Mouse (Mus musculus) kidney, embryonic 15.5 days (tissue): ENCODE measurements around the gene Ginm1. TPM values are rescaled to one million over a fixed set of nuclear protein-coding genes. Genes with fewer than 3 reads are reported as not detected.

Experiments used
- ATAC-seq: fragments of 200-750 bp; cut with Nextera tagmentation; replicated peaks from 2 replicates; pipeline ENCODE4 v1.8.0; 2017; ENCODE audit warnings: moderate TSS enrichment; ENCODE audit not compliant: low FRiP score
- H3K27ac ChIP-seq: fragments of 300-500 bp; sonication (generic); 2 replicates; pipeline ENCODE4 v1.5.1; 2015; ENCODE audit warnings: mild to moderate bottlenecking, inconsistent platforms
- H3K27me3 ChIP-seq: fragments of 300-500 bp; sonication (generic); 2 replicates; pipeline ENCODE4 v1.6.1; 2015; ENCODE audit warnings: inconsistent platforms
- H3K36me3 ChIP-seq: fragments of 300-500 bp; sonication (generic); 2 replicates; pipeline ENCODE4 v1.6.1; 2015; ENCODE audit warnings: inconsistent platforms
- H3K4me1 ChIP-seq: fragments of 300-500 bp; sonication (generic); 2 replicates; pipeline ENCODE4 v1.6.1; 2015; ENCODE audit warnings: inconsistent platforms
- H3K4me2 ChIP-seq: fragments of 300-500 bp; sonication (generic); 2 replicates; pipeline ENCODE4 v1.6.1; 2015; ENCODE audit warnings: moderate library complexity, mild to moderate bottlenecking, inconsistent platforms
- H3K4me3 ChIP-seq: fragments of 300-500 bp; sonication (generic); replicated peaks from 2 replicates; pipeline ENCODE4 v1.5.1; 2015; ENCODE audit warnings: mild to moderate bottlenecking, inconsistent platforms
- H3K9ac ChIP-seq: fragments of 300-500 bp; sonication (generic); 2 replicates; pipeline ENCODE4 v1.6.1; 2015; ENCODE audit warnings: mild to moderate bottlenecking, inconsistent platforms
- H3K9me3 ChIP-seq: fragments of 300-500 bp; sonication (generic); replicated peaks from 2 replicates; pipeline ENCODE4 v1.6.1; 2016; ENCODE audit warnings: inconsistent platforms
- WGBS: fragments of 180-500 bp; shearing (Covaris S2); methylation state at CpG from one replicate; pipeline ENCODE4 v1.1.7; 2015; ENCODE audit warnings: mixed read lengths; 5-methylcytosine and 5-hydroxymethylcytosine counted together
- polyA plus RNA-seq: library from polyadenylated mRNA; unstranded; fragments of >200 nt; fragmentation: Nextera tagmentation; extraction: Ambion mirVana; gene quantifications from 2 replicates; pipeline ENCODE4 v1.2.1, GENCODE M21; 2015

Ginm1 gene
- 88.9 and 90.9 TPM in 2 replicates for polyA plus RNA-seq

DNA sequence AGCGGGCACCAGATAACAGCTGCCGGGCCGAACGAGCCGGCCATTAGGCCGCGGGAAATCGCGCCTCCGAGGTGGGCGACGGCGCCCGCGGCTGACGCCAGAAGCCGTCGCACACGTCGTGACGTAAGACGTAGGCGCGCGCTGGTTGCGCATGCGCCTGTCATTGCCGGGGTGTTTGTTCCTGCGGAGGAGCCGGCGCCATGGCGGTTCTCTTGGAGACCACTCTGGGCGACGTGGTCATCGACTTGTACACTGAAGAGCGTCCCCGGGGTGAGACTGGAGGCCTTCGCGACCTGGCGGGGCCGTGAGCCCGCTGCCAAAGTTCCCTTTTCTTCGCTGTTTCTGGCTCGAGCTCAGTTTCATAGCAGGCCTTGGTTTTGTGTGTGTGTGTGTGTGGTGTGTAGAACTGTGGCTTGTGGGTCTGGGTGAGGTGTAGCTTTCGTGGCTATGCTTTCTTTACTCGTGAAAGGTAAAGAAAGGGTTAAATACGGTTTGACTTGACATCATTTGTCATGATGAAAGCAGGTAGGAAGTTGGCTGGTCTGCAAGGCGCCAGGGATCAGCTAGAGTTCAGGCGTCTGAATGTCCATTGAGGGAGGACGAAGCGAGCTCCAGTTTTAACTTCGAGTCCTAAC, at the start of gene Ginm1, which contains the start of gene Ppil4:
Gene Ginm1, minus strand, starts transcription at position 74 of the 635 bp plus-strand sequence.
Gene Ppil4, plus strand, starts transcription at position 141 of the 635 bp plus-strand sequence.
- Histone ChIP-seq H3K27me3 (no peaks in the 10 kb centered on the region), H3K36me3 (peaks cover 42% of the 10 kb centered on the region), H3K9ac (peak within 1 kb of the TSS; percentile 76), H3K4me3 (peak within 1 kb of the TSS; percentile 93), H3K27ac (peak within 1 kb of the TSS; percentile 70), H3K4me1 (peaks cover 14% of the 10 kb centered on the region), H3K4me2 (peak within 1 kb of the TSS; percentile 78), H3K9me3 (no peaks in the 10 kb centered on the region)
- peak; percentile 95 for ATAC-seq
- under 1% methylated on average over 52 of the region's 52 CpGs for WGBS

DNA sequence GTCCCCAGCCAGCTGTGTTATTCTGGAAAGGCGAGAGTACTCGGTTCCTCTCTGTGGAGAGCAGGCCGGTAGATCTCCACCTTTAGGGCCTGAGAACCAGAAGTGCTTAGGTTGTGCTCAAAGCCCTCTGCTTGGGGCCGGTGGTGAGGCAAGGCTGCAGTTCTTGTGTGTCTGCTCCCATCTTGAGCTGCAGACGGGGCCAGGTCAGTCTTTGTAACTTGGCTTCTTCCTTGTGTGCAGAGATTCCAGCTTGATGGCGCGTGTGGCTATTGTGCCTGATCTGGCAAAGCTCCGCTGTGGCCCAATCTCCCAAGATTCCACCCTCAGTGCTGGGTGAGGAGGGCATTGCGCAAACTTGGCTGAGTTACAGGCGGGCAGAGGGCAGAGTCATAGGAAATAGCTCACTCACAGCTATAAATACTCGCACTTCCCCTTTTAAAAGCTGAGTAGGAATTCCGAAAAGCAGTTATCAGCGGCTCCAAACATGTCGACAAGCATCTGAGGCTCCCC, 49.0 kb upstream of the Ginm1 start:
- WGBS, result 65% methylated on average over 14 of the region's 14 CpGs
- Histone ChIP-seq H3K27me3 (peaks cover 8% of the 10 kb centered on the region), H3K4me3 (no peak overlapping the region), H3K36me3 (no peaks in the 10 kb centered on the region), H3K27ac (no peak overlapping the region), H3K4me1 (no peaks in the 10 kb centered on the region), H3K9me3 (no peaks in the 10 kb centered on the region), H3K9ac (no peak overlapping the region), H3K4me2 (peak overlapping the region; percentile 10; the same call in 1 of the 2 replicates)
- no peak for ATAC-seq

DNA sequence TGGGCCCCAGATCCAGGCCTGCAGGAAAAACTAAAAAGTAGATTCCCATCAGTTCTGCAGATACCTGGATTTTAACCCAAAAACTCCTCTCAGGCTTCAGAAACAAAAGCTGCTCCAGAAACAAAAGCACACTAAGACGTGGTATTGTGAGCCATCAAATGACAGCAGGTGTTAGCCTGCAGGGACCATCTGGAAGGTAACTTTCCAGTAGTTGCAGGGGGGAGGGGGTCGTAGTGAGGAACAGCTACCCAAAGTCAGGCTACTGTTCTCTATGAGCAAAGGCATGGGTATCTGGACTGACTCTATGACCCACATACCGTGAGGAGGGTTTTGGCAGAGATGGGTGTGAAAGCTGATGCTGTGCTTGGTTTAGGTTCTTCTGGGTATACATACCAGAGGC, 48.2 kb upstream of the Ginm1 start:
- Histone ChIP-seq H3K27me3 (peaks cover 8% of the 10 kb centered on the region), H3K4me1 (no peaks in the 10 kb centered on the region), H3K9ac (no peak overlapping the region), H3K9me3 (no peaks in the 10 kb centered on the region), H3K4me3 (no peak overlapping the region), H3K27ac (no peak overlapping the region), H3K36me3 (no peaks in the 10 kb centered on the region), H3K4me2 (no peak overlapping the region)
- no peak for ATAC-seq
- 70% methylated on average over 3 of the region's 3 CpGs for WGBS

DNA sequence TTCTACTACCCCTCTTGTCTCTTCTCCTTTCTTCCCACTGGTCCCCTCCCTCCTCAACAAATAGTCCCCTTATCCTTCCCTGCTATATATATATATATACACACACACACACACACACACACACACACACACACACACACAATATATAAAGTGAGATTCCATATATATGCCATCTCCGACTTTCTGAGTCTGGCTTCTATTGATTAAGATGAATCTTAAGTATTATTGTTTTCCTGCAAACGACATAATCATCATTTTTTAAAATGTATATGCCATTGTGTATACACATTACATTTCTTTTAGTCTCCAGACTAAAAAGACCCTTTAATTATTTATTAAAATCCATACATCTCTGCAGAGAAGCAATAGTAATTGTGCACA, 47.7 kb upstream of the Ginm1 start:
- WGBS, result 80% methylated on average over 2 of the region's 2 CpGs
- no peak overlapping the region for H3K4me3 ChIP-seq
- ATAC-seq, result no peak

DNA sequence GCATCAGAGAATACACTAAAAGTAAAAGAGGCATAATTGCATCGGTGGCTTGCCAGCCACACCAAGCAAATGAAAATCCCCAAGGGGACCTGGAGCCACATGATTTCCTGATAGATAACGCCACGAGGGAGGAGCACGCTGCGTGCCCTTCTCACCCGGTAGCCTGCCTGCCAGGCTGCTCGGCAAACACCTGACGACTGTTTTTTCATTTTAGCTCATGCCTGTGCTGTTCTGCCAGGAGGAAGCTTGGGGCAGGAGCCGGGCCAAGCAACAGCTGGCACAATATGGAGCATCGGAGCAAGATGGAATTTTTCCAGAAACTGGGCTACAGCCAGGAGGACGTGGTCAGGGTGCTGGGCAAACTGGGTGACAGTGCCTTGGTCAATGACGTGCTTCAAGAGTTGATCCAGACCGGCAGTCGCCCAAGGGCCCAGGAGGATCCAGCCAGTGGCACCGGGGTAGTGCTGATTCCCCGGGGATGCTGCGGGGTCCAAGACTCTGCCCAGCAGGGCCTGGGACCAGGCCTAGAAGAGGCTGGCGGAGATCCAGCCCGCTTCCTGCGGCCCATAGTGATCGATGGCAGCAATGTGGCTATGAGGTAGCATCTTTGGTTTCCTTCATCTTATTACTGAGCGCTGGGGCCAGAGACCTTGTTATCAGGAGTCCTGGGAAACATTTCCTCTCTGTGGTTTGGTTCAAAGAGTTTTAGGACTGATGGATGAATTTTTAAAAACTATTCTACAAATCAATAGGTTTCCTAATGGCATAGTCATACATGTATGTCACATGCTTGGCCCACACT, 47.1 kb upstream of the Ginm1 start:
- Histone ChIP-seq H3K36me3 (no peaks in the 10 kb centered on the region), H3K9ac (no peak overlapping the region), H3K27me3 (peaks cover 11% of the 10 kb centered on the region), H3K4me3 (no peak overlapping the region), H3K27ac (no peak overlapping the region), H3K9me3 (no peaks in the 10 kb centered on the region), H3K4me1 (no peaks in the 10 kb centered on the region), H3K4me2 (no peak overlapping the region)
- WGBS, result 80% methylated on average over 22 of the region's 22 CpGs
- ATAC-seq, result no peak

More for the DNA sequence above, 47.7 kb upstream of the Ginm1 start:
- Histone ChIP-seq H3K9me3 (no peaks in the 10 kb centered on the region), H3K36me3 (no peaks in the 10 kb centered on the region), H3K27me3 (peaks cover 11% of the 10 kb centered on the region), H3K27ac (no peak overlapping the region), H3K9ac (no peak overlapping the region), H3K4me1 (no peaks in the 10 kb centered on the region), H3K4me2 (no peak overlapping the region)

DNA sequence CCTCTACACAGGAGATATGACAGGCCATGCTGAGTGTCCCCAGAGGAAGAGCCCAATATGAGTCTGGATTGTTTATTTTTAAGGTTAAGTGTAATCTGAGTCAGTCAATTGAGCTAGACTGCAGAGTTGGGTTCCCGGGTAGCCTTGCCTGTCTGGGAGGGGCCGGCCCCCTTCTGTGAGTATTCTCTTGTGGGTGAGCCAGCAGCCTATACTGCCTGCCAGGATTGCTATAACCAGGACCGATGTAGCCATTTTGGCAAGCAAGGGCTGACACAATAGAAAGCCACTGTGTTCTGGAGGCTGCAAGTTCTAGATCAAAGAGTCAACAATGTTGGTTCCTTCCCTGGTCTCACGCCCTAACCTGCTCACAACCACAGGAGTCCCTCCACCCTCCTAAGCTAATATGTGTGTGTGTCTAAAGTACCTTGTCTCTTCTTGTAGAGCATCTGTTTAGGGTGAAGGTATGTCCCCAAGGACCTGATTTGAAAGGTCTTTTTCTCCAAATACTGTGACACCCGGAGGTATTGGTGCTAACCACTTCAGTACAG, 46.3 kb upstream of the Ginm1 start:
- Histone ChIP-seq H3K36me3 (no peaks in the 10 kb centered on the region), H3K27ac (no peak overlapping the region), H3K4me3 (no peak overlapping the region), H3K9ac (no peak overlapping the region), H3K4me2 (no peak overlapping the region), H3K9me3 (no peaks in the 10 kb centered on the region), H3K4me1 (no peaks in the 10 kb centered on the region), H3K27me3 (peaks cover 10% of the 10 kb centered on the region)
- ATAC-seq, result no peak
- WGBS, result 80% methylated on average over 5 of the region's 5 CpGs

DNA sequence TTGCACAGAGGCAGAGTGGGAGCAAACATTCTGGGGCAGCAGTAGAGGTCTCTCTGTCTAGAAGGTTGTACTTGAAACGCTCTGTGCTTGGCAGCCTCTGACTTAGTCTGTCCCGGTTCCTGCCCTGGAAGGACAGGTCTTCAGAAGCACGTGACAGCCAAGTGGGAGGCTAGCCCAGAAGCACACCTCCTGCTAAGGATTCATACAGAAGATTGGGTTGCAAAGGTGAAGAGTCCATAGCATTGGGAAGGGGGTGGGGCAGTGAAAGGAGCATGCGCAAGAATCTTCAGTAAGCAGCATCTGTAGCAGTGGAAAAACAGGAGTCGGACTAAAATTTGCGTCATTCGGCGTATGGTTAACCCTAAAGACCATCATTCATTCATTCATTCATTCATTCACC, 45.4 kb upstream of the Ginm1 start:
- H3K4me1 ChIP-seq, result no peaks in the 10 kb centered on the region
- peaks cover 8% of the 10 kb centered on the region for H3K27me3 ChIP-seq
- no peak overlapping the region for H3K4me3 ChIP-seq
- 86% methylated on average over 8 of the region's 8 CpGs for WGBS
- no peak overlapping the region for H3K9ac ChIP-seq
- no peaks in the 10 kb centered on the region for H3K36me3 ChIP-seq
- H3K27ac ChIP-seq, result no peak overlapping the region
- ATAC-seq, result no peak
- H3K4me2 ChIP-seq, result no peak overlapping the region
- no peaks in the 10 kb centered on the region for H3K9me3 ChIP-seq

DNA sequence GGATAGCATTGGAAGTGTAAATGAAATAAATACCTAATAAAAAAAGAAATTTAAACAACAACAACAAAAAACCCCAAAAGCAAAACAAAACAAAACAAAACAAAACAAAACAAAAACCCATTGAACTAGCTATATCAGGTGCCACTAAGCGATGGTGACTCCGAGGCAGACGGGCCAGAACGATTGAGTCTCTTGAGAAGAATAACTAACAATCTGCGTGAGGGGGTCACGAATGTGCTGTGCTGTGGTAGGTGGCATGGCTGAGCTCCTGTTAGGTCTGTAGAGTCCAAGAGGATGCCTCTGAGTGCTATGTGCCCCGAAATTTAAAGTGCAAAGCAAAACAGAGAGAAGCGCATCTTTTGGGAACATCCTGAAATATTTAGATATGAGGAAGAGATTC, 44.8 kb upstream of the Ginm1 start:
- ATAC-seq, result no peak
- 92% methylated on average over 8 of the region's 8 CpGs for WGBS
- Histone ChIP-seq H3K27me3 (peaks cover 8% of the 10 kb centered on the region), H3K4me2 (no peak overlapping the region), H3K9ac (no peak overlapping the region), H3K36me3 (no peaks in the 10 kb centered on the region), H3K4me3 (no peak overlapping the region), H3K4me1 (peaks cover 2% of the 10 kb centered on the region), H3K27ac (no peak overlapping the region), H3K9me3 (no peaks in the 10 kb centered on the region)

DNA sequence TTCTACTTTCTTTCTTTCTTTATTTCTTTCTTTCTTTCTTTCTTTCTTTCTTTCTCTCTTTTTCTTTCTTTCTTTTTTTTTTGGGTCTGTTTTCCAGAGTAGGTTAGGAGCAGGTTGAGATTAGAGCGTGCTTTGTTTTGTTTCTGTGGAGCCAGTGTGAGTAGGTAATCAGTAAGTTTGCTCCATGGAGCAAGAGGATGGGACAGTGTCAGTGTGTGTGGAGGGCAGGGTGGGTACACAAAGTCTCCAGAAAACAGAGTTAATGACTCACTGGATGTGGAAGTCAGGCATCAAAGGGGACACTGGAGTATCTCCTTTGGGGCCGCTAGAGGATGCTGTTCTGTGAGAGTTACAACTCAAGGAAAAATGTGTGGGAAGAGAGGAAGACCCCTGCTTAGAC, 44.3 kb upstream of the Ginm1 start:
- 64% methylated on average over 2 of the region's 2 CpGs for WGBS
- no peak for ATAC-seq

DNA sequence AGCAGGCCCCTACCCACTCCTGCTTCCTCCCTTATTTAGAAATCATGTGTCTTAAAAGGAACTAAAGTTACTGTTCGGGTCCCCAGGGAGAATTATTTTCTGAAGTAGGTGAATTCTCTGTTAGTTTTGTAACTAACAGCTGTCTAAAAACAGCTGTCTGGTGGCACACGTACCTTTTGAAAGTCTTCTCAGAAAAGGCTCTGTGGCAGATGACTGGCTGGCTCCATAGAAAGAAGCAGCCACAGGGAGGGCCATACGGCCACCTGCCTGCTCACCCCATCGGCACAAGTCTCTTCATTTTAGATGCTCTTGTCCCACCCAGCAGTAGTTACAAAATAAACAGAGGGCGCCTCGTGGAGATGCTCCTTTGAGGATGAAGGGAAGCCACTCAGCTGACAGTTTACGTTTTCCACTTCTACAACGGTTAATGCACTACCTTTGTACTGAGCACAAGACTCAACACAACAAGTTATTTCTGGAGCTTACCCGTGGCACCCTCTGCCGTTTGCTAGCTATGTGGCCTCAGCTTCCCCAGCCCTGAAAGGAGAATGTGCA, 42.1 kb upstream of the Ginm1 start:
- Histone ChIP-seq H3K27me3 (peaks cover 8% of the 10 kb centered on the region; the same call in 1 of the 2 replicates), H3K4me2 (no peak overlapping the region), H3K9ac (no peak overlapping the region), H3K4me3 (no peak overlapping the region), H3K4me1 (peaks cover 11% of the 10 kb centered on the region), H3K9me3 (no peaks in the 10 kb centered on the region), H3K27ac (no peak overlapping the region), H3K36me3 (no peaks in the 10 kb centered on the region)
- no peak for ATAC-seq
- 68% methylated on average over 10 of the region's 10 CpGs for WGBS

More for the DNA sequence above, 44.3 kb upstream of the Ginm1 start:
- peaks cover 8% of the 10 kb centered on the region for H3K27me3 ChIP-seq
- no peaks in the 10 kb centered on the region for H3K9me3 ChIP-seq
- no peaks in the 10 kb centered on the region for H3K36me3 ChIP-seq
- H3K4me2 ChIP-seq, result no peak overlapping the region
- H3K4me1 ChIP-seq, result peaks cover 8% of the 10 kb centered on the region
- no peak overlapping the region for H3K4me3 ChIP-seq
- H3K9ac ChIP-seq, result no peak overlapping the region
- no peak overlapping the region for H3K27ac ChIP-seq

DNA sequence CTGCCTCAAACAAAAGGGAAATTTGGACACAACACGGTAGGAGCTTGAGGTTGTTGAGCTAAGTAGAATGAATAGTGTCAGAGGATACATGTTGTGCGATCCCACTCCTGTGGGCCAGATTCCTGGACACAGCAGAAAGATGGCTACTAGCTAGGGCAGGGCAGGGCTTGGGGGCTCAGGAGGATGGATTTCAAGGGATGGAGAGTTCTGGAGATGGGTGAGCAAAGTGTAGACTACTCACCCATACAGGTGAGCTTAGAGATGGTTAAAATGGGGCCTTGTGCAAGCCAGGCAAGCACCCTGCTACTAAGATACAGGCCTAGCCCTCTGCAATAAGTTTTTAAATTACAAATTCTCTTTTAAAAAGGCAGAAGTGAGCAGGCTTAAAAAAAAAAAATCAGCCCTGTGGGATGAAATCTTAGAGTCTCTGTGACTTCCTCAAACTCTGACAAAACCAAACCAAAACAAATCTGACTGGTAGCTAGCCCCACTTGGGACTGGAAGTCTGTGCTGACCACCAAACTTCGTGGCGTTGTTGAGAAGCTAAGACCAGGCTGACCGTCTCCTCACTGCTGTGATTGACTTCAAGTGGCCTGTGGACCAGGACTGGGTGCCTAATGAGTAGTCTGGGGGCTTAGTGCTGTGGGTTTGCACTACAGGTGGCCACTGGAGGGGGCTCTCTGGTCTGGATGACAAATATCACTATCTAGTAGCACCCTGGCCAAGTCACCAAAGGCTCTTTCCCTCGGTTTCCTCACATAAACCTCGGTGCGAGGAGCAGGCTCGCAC, 40.9 kb upstream of the Ginm1 start:
- H3K9ac ChIP-seq, result no peak overlapping the region
- H3K9me3 ChIP-seq, result no peaks in the 10 kb centered on the region
- H3K27me3 ChIP-seq, result peaks cover 6% of the 10 kb centered on the region; the same call in 1 of the 2 replicates
- WGBS, result 83% methylated on average over 9 of the region's 9 CpGs
- no peak overlapping the region for H3K4me3 ChIP-seq
- no peak for ATAC-seq
- H3K36me3 ChIP-seq, result no peaks in the 10 kb centered on the region
- H3K4me2 ChIP-seq, result no peak overlapping the region
- peaks cover 11% of the 10 kb centered on the region for H3K4me1 ChIP-seq
- H3K27ac ChIP-seq, result no peak overlapping the region
